Mouse (Mus musculus) lung, postnatal 0 days (tissue): ENCODE data around the gene Reg1.

Source experiments
- CTCF ChIP-seq: IDR thresholded peaks from 2 replicates; pipeline ENCODE4 v1.5.1; 2016; ENCODE audit warnings: antibody characterized with exemption, mild to moderate bottlenecking
- EP300 ChIP-seq: IDR thresholded peaks from 2 replicates; pipeline ENCODE4 v1.6.1; 2016; ENCODE audit warnings: antibody characterized with exemption, mild to moderate bottlenecking, control low read depth

- TF ChIP-seq CTCF (no peak), EP300 (no peak)
Observed at GRCm38 (mm10) chr6:78378765-78379164, 43.7 kb upstream of the Reg1 start, which contains the start of gene Reg3d.
